Mouse (Mus musculus): Measurements from ENCODE around the gene Smim14.

The Smim14 gene

GRCm38 (mm10) chr5:65508395-65508794, 28.6 kb downstream of the Smim14 start:
- H3K36me3 ChIP-seq (ENCODE audit: insufficient read depth, low read length), result no peaks in the 10 kb centered on the region
- no peak for TF ChIP-seq POU5F1 (IDR thresholded peaks at IDR 0.05; ENCODE audit: borderline replicate concordance, low read length)
- no peak for TF ChIP-seq NANOG (IDR thresholded peaks at IDR 0.05; ENCODE audit: borderline replicate concordance, low read length)
- no peak for TF ChIP-seq CTCF (conservative IDR thresholded peaks at IDR 0.05; ENCODE audit: low read length)

GRCm38 (mm10) chr5:65505786-65506185, 31.2 kb downstream of the Smim14 start:
- Histone ChIP-seq H3K9me3 (ENCODE audit: low read length) (no peaks in the 10 kb centered on the region), H3K4me1 (replicated peaks; ENCODE audit: low read depth, low read length) (peaks cover 11% of the 10 kb centered on the region), H3K27me3 (ENCODE audit: insufficient read depth, low read length) (0 out of 2 replicates have a peak, but pooled peaks cover 4% of the 10 kb centered on the region), H3K36me3 (ENCODE audit: insufficient read depth, low read length) (no peaks in the 10 kb centered on the region), H3K4me3 (replicated peaks; ENCODE audit: low read length) (no peak overlapping the region)
- no peak for TF ChIP-seq CTCF (conservative IDR thresholded peaks at IDR 0.05; ENCODE audit: low read length)
- TF ChIP-seq NANOG (IDR thresholded peaks at IDR 0.05; ENCODE audit: borderline replicate concordance, low read length), result no peak
- TF ChIP-seq POU5F1 (IDR thresholded peaks at IDR 0.05; ENCODE audit: borderline replicate concordance, low read length), result no peak

More at GRCm38 (mm10) chr5:65508395-65508794, 28.6 kb downstream of the Smim14 start:
- peaks cover 11% of the 10 kb centered on the region for H3K4me1 ChIP-seq (replicated peaks; ENCODE audit: low read depth, low read length)
- H3K9me3 ChIP-seq (ENCODE audit: low read length), result no peaks in the 10 kb centered on the region
- H3K4me3 ChIP-seq (replicated peaks; ENCODE audit: low read length), result no peak overlapping the region
- H3K27me3 ChIP-seq (ENCODE audit: insufficient read depth, low read length), result 0 out of 2 replicates have a peak, but pooled peaks cover 4% of the 10 kb centered on the region

GRCm38 (mm10) chr5:65501407-65501806, 35.6 kb downstream of the Smim14 start:
- H3K36me3 ChIP-seq (ENCODE audit: insufficient read depth, low read length), result no peaks in the 10 kb centered on the region
- TF ChIP-seq NANOG (IDR thresholded peaks at IDR 0.05; ENCODE audit: borderline replicate concordance, low read length), result no peak
- TF ChIP-seq CTCF (conservative IDR thresholded peaks at IDR 0.05; ENCODE audit: low read length), result no peak
- TF ChIP-seq POU5F1 (IDR thresholded peaks at IDR 0.05; ENCODE audit: borderline replicate concordance, low read length), result no peak
- H3K4me3 ChIP-seq (replicated peaks; ENCODE audit: low read length), result no peak overlapping the region
- no peaks in the 10 kb centered on the region for H3K9me3 ChIP-seq (ENCODE audit: low read length)
- no peaks in the 10 kb centered on the region for H3K27me3 ChIP-seq (ENCODE audit: insufficient read depth, low read length)
- H3K4me1 ChIP-seq (replicated peaks; ENCODE audit: low read depth, low read length), result peaks cover 11% of the 10 kb centered on the region

GRCm38 (mm10) chr5:65500231-65500630, 36.8 kb downstream of the Smim14 start:
- H3K27me3 ChIP-seq (ENCODE audit: insufficient read depth, low read length), result no peaks in the 10 kb centered on the region
- TF ChIP-seq CTCF (conservative IDR thresholded peaks at IDR 0.05; ENCODE audit: low read length), result no peak
- no peak for TF ChIP-seq POU5F1 (IDR thresholded peaks at IDR 0.05; ENCODE audit: borderline replicate concordance, low read length)
- TF ChIP-seq NANOG (IDR thresholded peaks at IDR 0.05; ENCODE audit: borderline replicate concordance, low read length), result no peak
- H3K4me3 ChIP-seq (replicated peaks; ENCODE audit: low read length), result no peak overlapping the region
- no peaks in the 10 kb centered on the region for H3K36me3 ChIP-seq (ENCODE audit: insufficient read depth, low read length)
- H3K4me1 ChIP-seq (replicated peaks; ENCODE audit: low read depth, low read length), result peaks cover 8% of the 10 kb centered on the region
- H3K9me3 ChIP-seq (ENCODE audit: low read length), result no peaks in the 10 kb centered on the region

GRCm38 (mm10) chr5:65492716-65493531, 44.1 kb downstream of the Smim14 start, which contains the start of gene Gm43552:
Gene Gm43552 (minus strand): TSS chr5:65492833.
- Histone ChIP-seq H3K27me3 (ENCODE audit: insufficient read depth, low read length) (peaks cover 10% of the 10 kb centered on the region; the same call in 1 of the 2 replicates), H3K4me1 (replicated peaks; ENCODE audit: low read depth, low read length) (peaks cover 50% of the 10 kb centered on the region), H3K36me3 (ENCODE audit: insufficient read depth, low read length) (no peaks in the 10 kb centered on the region), H3K4me3 (replicated peaks; ENCODE audit: low read length) (peak within 1 kb of the TSS; percentile 91), H3K9me3 (ENCODE audit: low read length) (no peaks in the 10 kb centered on the region)
- TF ChIP-seq POU5F1 (IDR thresholded peaks at IDR 0.05; ENCODE audit: borderline replicate concordance, low read length) (no peak), CTCF (conservative IDR thresholded peaks at IDR 0.05; ENCODE audit: low read length) (no peak), NANOG (IDR thresholded peaks at IDR 0.05; ENCODE audit: borderline replicate concordance, low read length) (no peak)

GRCm38 (mm10) chr5:65491767-65492715, 44.9 kb downstream of the Smim14 start:
- Histone ChIP-seq H3K27me3 (ENCODE audit: insufficient read depth, low read length) (peaks cover 10% of the 10 kb centered on the region; the same call in 1 of the 2 replicates), H3K36me3 (ENCODE audit: insufficient read depth, low read length) (no peaks in the 10 kb centered on the region)
- TF ChIP-seq POU5F1 (IDR thresholded peaks at IDR 0.05; ENCODE audit: borderline replicate concordance, low read length), result no peak
- no peak for TF ChIP-seq CTCF (conservative IDR thresholded peaks at IDR 0.05; ENCODE audit: low read length)
- no peak for TF ChIP-seq NANOG (IDR thresholded peaks at IDR 0.05; ENCODE audit: borderline replicate concordance, low read length)

GRCm38 (mm10) chr5:65489830-65490229, 47.2 kb downstream of the Smim14 start:
- H3K4me3 ChIP-seq (replicated peaks; ENCODE audit: low read length), result no peak overlapping the region
- peaks cover 10% of the 10 kb centered on the region; the same call in 1 of the 2 replicates for H3K27me3 ChIP-seq (ENCODE audit: insufficient read depth, low read length)
- H3K9me3 ChIP-seq (ENCODE audit: low read length), result no peaks in the 10 kb centered on the region
- TF ChIP-seq POU5F1 (IDR thresholded peaks at IDR 0.05; ENCODE audit: borderline replicate concordance, low read length) (no peak), CTCF (conservative IDR thresholded peaks at IDR 0.05; ENCODE audit: low read length) (no peak), NANOG (IDR thresholded peaks at IDR 0.05; ENCODE audit: borderline replicate concordance, low read length) (no peak)
- H3K4me1 ChIP-seq (replicated peaks; ENCODE audit: low read depth, low read length), result peaks cover 71% of the 10 kb centered on the region
- no peaks in the 10 kb centered on the region for H3K36me3 ChIP-seq (ENCODE audit: insufficient read depth, low read length)

More at GRCm38 (mm10) chr5:65491767-65492715, 44.9 kb downstream of the Smim14 start:
- H3K9me3 ChIP-seq (ENCODE audit: low read length), result no peaks in the 10 kb centered on the region
- peaks cover 58% of the 10 kb centered on the region for H3K4me1 ChIP-seq (replicated peaks; ENCODE audit: low read depth, low read length)
- H3K4me3 ChIP-seq (replicated peaks; ENCODE audit: low read length), result peak overlapping the region; percentile 91

GRCm38 (mm10) chr5:65488725-65489124, 48.3 kb downstream of the Smim14 start:
- no peak for TF ChIP-seq POU5F1 (IDR thresholded peaks at IDR 0.05; ENCODE audit: borderline replicate concordance, low read length)
- TF ChIP-seq CTCF (conservative IDR thresholded peaks at IDR 0.05; ENCODE audit: low read length), result no peak
- TF ChIP-seq NANOG (IDR thresholded peaks at IDR 0.05; ENCODE audit: borderline replicate concordance, low read length), result no peak

More at GRCm38 (mm10) chr5:65488725-65489124, 48.3 kb downstream of the Smim14 start:
- Histone ChIP-seq H3K27me3 (ENCODE audit: insufficient read depth, low read length) (peaks cover 7% of the 10 kb centered on the region; the same call in 1 of the 2 replicates), H3K36me3 (ENCODE audit: insufficient read depth, low read length) (no peaks in the 10 kb centered on the region), H3K4me1 (replicated peaks; ENCODE audit: low read depth, low read length) (peaks cover 72% of the 10 kb centered on the region), H3K9me3 (ENCODE audit: low read length) (no peaks in the 10 kb centered on the region), H3K4me3 (replicated peaks; ENCODE audit: low read length) (peak overlapping the region; percentile 24)

Data from E14TG2a.4 (cell line).